Mouse (Mus musculus) lung, embryonic 16.5 days (tissue): ENCODE measurements at regions not wholly inside any gene's neighbourhood (a gene's known extent, or its start where the extent isn't known, plus 50 kb on each side); places are given as distances from the start of the nearest gene placed in this dataset.

Source experiments
- ATAC-seq: fragments of 200-750 bp; cut with Nextera tagmentation; 2 replicates; pipeline ENCODE4 v1.8.0; 2017; ENCODE audit warnings: low read depth, mild to moderate bottlenecking, moderate library complexity
- H3K27ac ChIP-seq: fragments of 300-500 bp; sonication (generic); 2 replicates; pipeline ENCODE4 v1.5.1; 2014; ENCODE audit warnings: mild to moderate bottlenecking, control low read depth, low read length
- H3K27me3 ChIP-seq: fragments of 300-500 bp; sonication (generic); 2 replicates; pipeline ENCODE4 v1.6.1; 2014; ENCODE audit warnings: low read depth, low read length, mixed read lengths; ENCODE audit not compliant: control insufficient read depth, insufficient read depth
- H3K36me3 ChIP-seq: fragments of 300-500 bp; sonication (generic); 2 replicates; pipeline ENCODE4 v1.6.1; 2014; ENCODE audit warnings: low read length; ENCODE audit not compliant: control insufficient read depth, insufficient read depth
- H3K4me1 ChIP-seq: fragments of 300-500 bp; sonication (generic); replicated peaks from 2 replicates; pipeline ENCODE4 v1.6.1; 2014; ENCODE audit warnings: low read length, mixed read lengths; ENCODE audit not compliant: control insufficient read depth, insufficient read depth
- H3K4me2 ChIP-seq: fragments of 300-500 bp; sonication (generic); 2 replicates; pipeline ENCODE4 v1.6.1; 2014; ENCODE audit warnings: low read depth, low read length, control low read depth
- H3K4me3 ChIP-seq: fragments of 300-500 bp; sonication (generic); 2 replicates; pipeline ENCODE4 v1.5.1; 2014; ENCODE audit warnings: mild to moderate bottlenecking, low read length, control low read depth
- H3K9ac ChIP-seq: fragments of 300-500 bp; sonication (generic); 2 replicates; pipeline ENCODE4 v1.6.1; 2014; ENCODE audit warnings: low read length, control low read depth
- H3K9me3 ChIP-seq: fragments of 300-500 bp; sonication (generic); 2 replicates; pipeline ENCODE4 v1.6.1; 2016; ENCODE audit warnings: low read length; ENCODE audit not compliant: control insufficient read depth
- WGBS: fragments of 180-500 bp; shearing (Covaris S2); extraction: QIAGEN DNeasy Blood & Tissue Kit; methylation state at CpG from one replicate; pipeline ENCODE4 v1.1.7; 2014; 5-methylcytosine and 5-hydroxymethylcytosine counted together

DNA sequence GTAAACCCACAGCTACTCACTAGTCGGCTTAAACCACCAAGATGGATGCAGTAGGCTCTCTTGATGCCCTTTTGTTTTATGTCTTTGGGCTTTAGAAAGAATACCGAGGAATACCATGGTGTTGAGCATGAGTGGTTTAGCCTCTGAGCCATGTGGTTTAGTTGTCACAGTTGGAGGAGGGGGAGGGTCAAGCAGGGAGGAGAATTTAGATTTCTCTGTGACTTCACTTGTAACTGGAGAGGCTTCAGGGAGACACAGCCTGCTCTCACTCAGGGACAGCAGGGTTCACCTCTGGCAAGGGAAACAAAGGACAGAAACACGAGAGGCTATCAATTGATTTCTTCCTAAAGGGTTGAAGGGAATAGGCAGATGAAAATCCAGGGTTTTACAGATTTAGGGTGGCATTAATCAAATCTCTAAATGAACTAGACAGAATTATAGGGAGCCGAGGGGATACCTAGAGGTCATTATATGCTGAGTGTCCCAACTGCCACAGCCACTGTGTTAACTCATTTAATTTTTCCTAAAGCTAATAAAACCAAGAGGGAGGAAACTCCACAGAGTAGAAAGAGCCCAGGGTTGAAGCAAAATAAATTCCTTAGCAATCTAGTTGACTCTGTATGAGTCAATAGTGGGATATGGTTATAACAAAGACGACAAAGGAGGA, 2113.7 kb upstream of the 5930422O12Rik start:
- Histone ChIP-seq H3K36me3 (no peaks in the 10 kb centered on the region), H3K4me3 (no peak overlapping the region), H3K27me3 (no peaks in the 10 kb centered on the region), H3K9ac (no peak overlapping the region), H3K27ac (no peak overlapping the region), H3K4me1 (no peaks in the 10 kb centered on the region), H3K9me3 (no peaks in the 10 kb centered on the region), H3K4me2 (no peak overlapping the region)
- ATAC-seq: no peak
- 48% methylated on average over 5 of the region's 5 CpGs for WGBS

DNA sequence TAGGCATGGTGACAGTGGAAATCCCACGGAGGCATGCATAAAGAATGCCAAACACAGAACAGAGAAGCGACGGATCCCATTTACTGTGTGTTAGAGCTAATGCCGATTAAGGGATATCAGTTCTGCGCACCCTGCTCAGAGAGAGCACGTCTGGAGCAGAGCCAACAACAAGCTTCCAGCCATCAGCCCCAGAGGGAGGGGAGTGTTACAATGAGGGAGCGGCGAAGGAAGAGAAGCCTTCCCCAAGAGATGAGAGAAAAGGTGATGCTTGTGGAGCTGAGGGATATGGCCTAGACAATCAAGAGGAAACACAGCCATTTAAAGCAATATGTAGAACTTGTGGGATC, 2113.2 kb upstream of the 5930422O12Rik start:
- H3K9me3 ChIP-seq: no peaks in the 10 kb centered on the region
- 47% methylated on average over 8 of the region's 8 CpGs for WGBS
- H3K4me2 ChIP-seq: no peak overlapping the region
- no peaks in the 10 kb centered on the region for H3K4me1 ChIP-seq
- no peaks in the 10 kb centered on the region for H3K27me3 ChIP-seq
- H3K4me3 ChIP-seq: no peak overlapping the region
- ATAC-seq: no peak
- H3K36me3 ChIP-seq: no peaks in the 10 kb centered on the region
- H3K27ac ChIP-seq: no peak overlapping the region
- H3K9ac ChIP-seq: no peak overlapping the region

DNA sequence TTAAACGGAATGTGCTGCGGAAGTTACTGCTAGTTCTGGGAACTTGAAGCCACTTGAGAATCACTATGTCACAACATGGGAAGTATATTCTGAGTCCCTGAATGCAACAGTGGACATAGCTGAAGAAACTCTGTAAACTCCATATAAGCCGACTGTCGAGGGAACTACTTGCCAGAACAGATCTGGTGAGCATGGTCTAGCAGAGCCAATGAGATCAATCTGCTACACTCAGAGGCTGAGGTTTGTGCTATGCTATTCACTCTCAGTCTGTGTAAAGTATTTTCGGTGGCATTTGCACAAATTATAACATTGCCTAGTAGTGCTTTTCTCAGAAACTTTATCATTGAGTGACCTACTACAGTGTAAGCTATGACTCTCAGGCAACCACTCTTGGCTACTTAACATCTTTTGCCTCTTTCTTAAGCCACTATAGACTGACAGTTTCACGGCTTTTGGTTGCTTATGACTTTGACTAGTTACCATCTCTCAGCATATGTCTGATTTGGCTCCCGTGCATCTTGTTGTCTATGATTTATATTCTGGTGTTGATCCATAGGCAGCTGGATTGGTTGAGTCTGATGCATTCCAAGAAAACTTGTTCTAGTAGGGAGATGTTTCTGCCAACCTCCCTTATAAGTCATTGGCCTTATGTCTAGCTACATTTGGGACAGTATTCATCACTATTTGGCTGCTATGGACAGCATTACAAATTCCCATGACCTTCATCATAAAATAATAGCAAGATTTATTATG, 2094.8 kb upstream of the 5930422O12Rik start:
- no peak overlapping the region for H3K9ac ChIP-seq
- H3K27me3 ChIP-seq: no peaks in the 10 kb centered on the region
- H3K27ac ChIP-seq: no peak overlapping the region
- H3K4me3 ChIP-seq: no peak overlapping the region
- H3K4me2 ChIP-seq: no peak overlapping the region
- no peak for ATAC-seq
- 77% methylated on average over 7 of the region's 7 CpGs for WGBS
- no peaks in the 10 kb centered on the region for H3K4me1 ChIP-seq
- no peaks in the 10 kb centered on the region for H3K9me3 ChIP-seq
- no peaks in the 10 kb centered on the region for H3K36me3 ChIP-seq

DNA sequence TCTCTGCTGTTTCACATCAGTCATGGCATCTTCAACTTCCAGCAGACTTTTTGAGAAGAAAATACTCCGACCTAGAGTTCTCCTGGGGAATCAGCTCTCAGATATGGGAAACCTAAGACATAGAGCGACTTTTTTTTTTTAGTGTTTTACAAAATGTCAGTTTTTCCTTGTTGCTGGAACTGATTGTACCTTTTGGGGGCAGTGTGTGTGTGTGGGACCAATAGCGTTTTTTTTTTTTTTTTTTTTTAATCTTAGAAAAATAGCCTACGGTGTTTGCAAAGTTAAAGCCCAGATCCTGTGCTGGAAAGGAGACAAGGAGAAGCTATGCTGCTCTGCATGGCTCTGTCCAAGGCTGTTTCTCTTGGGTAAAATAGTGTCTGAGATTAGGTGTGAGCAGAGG, 2080.0 kb upstream of the 5930422O12Rik start:
- no peaks in the 10 kb centered on the region for H3K4me1 ChIP-seq
- H3K4me2 ChIP-seq: no peak overlapping the region
- H3K4me3 ChIP-seq: no peak overlapping the region
- ATAC-seq: no peak
- WGBS: 67% methylated on average over 4 of the region's 4 CpGs
- no peaks in the 10 kb centered on the region for H3K9me3 ChIP-seq
- H3K27me3 ChIP-seq: no peaks in the 10 kb centered on the region
- H3K27ac ChIP-seq: no peak overlapping the region
- no peak overlapping the region for H3K9ac ChIP-seq
- H3K36me3 ChIP-seq: no peaks in the 10 kb centered on the region

DNA sequence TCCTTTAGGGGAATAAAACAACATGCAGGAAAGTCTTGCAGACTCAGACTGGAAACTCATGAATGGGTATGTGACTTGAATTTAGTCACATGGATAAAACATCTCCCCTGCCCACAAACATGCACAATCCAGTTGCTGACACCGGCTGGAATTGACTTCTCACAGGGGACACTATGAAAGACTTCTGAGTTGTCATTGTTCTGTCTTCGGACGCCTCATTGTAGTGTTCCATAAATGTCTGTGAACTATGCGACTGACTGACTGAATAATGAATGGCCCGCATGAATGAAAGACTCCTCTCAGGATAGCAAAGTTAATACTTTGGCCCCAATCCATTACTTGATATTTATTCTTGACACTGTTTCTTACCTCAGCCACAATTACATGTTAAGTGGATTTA, 2058.9 kb upstream of the 5930422O12Rik start:
- WGBS: 80% methylated on average over 5 of the region's 5 CpGs
- Histone ChIP-seq H3K27me3 (no peaks in the 10 kb centered on the region), H3K4me1 (no peaks in the 10 kb centered on the region; the same call in 1 of the 2 replicates), H3K4me2 (no peak overlapping the region), H3K36me3 (no peaks in the 10 kb centered on the region), H3K4me3 (no peak overlapping the region), H3K9ac (no peak overlapping the region), H3K9me3 (no peaks in the 10 kb centered on the region), H3K27ac (no peak overlapping the region)
- no peak for ATAC-seq

DNA sequence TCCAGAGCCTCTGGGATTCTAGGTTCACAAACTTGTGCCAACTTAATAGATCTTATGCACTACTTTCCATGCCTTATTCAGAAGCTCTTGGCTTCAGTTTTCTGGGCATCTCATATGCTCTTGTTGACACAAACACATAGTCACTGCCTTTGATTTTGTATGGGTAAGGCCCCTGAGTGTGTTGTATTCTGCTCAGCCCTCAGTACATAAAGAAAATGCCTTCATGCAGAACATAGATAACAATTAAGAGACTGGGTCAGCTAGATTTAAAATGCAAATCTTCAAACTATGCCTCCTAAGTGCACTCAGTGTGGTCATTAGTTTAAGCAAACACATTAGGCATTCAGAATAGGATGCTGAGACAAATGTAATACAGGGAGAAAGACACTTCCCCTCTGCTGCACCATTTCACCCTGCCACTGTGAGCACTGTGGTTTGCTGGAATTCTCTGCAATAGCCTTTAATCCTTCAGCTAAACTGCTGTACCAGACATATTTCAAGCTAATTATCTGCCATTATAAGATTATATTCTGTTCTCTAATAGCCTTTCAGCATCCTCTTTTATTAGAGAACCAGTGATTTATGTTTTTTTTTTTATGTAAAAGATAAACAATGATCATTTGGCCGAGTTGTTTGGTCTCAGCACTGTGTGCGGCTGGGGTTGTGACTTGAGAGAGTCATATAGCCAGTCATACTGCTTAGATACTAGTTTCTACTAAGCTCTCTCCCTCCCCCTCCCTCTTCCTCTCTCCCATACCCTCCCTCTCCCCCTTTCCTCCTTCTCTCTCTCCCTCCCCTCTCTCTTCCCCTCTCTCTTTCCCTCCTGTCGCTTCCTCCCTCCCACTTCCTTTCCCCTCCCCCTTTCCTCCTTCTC, 2058.1 kb upstream of the 5930422O12Rik start:
- no peaks in the 10 kb centered on the region for H3K36me3 ChIP-seq
- H3K27ac ChIP-seq: no peak overlapping the region
- no peak for ATAC-seq
- no peak overlapping the region for H3K4me2 ChIP-seq
- H3K9me3 ChIP-seq: no peaks in the 10 kb centered on the region
- no peak overlapping the region for H3K4me3 ChIP-seq
- no peaks in the 10 kb centered on the region for H3K27me3 ChIP-seq
- no peak overlapping the region for H3K9ac ChIP-seq
- WGBS: 32% methylated on average over 3 of the region's 3 CpGs
- no peaks in the 10 kb centered on the region; the same call in 1 of the 2 replicates for H3K4me1 ChIP-seq

DNA sequence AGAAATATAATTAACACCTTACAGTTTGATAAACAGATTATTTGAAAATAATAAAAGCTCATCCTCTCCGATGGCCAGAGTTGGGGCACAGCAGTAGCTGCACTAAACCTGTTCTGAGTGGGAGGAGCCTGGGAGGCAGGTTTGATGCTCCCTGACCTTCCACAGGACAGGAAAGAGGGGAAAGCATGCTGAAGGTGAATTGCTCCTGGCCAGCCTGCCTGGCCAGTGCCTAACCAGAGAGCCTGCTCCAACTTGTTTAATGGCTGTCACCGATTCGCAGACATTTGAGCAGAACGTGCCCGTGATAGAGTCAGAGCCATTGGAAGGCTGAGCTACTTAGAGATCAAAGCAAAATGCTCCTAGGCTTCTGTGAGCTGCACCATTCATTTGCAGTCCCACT, 2056.9 kb upstream of the 5930422O12Rik start:
- no peak overlapping the region for H3K27ac ChIP-seq
- no peaks in the 10 kb centered on the region; the same call in 1 of the 2 replicates for H3K4me1 ChIP-seq
- H3K4me2 ChIP-seq: no peak overlapping the region
- H3K4me3 ChIP-seq: no peak overlapping the region
- H3K9ac ChIP-seq: no peak overlapping the region
- H3K36me3 ChIP-seq: no peaks in the 10 kb centered on the region
- ATAC-seq: no peak
- H3K9me3 ChIP-seq: no peaks in the 10 kb centered on the region
- no peaks in the 10 kb centered on the region for H3K27me3 ChIP-seq
- WGBS: 58% methylated on average over 5 of the region's 5 CpGs

DNA sequence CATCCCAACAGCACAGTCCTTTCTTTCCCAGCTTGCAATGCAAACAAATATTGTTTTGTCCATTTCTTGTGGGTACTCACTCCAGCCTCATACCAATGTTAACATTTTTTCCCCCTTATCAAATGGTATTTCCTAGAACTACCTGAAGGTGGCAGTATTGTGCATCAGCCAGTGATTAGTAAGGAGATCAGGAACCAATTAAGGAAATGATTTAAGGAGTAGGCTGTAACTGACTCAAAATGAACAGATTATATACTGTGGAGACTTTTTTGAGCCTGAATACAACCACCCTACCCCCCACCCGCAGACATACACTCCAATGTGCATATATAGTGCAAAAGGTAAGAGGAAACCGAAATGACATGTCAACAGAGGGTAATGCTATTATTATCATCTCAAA, 2056.1 kb upstream of the 5930422O12Rik start:
- no peak overlapping the region for H3K27ac ChIP-seq
- H3K4me2 ChIP-seq: no peak overlapping the region
- no peak overlapping the region for H3K4me3 ChIP-seq
- H3K4me1 ChIP-seq: no peaks in the 10 kb centered on the region; the same call in 1 of the 2 replicates
- H3K36me3 ChIP-seq: no peaks in the 10 kb centered on the region
- H3K9me3 ChIP-seq: no peaks in the 10 kb centered on the region
- no peak overlapping the region for H3K9ac ChIP-seq
- WGBS: 69% methylated on average over 2 of the region's 2 CpGs
- H3K27me3 ChIP-seq: no peaks in the 10 kb centered on the region
- no peak for ATAC-seq

DNA sequence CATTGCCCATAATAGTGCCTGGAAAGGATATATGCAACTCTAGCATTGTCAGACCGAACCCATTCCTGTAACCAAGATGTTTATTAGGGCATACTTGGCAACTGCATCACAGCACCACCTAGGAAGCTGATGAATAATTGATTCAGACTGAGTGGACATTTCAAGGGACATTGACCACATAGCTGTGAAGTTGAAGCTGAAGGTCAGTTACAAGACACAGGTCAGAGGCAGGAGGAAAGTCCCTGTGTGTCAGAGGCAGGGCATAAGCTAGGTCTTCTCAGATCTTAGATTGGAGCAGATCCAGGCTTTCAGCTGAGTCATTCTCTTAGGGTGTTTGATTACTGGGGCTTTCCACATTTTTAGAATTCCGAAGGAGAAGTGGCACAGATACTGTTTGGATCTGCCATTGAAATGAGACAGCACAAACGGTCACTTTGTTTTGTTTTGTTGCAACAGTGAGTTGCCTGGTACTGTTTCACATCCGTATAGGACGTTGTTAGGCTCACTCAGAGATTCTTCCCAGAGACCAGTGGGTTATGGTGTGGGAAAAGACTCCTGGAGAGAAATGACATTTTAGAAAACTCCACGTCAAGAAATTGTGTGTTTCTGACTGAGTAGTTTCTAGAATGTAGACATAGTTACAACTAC, 2055.2 kb upstream of the 5930422O12Rik start:
- WGBS: 48% methylated on average over 6 of the region's 6 CpGs
- Histone ChIP-seq H3K4me2 (no peak overlapping the region), H3K4me3 (no peak overlapping the region), H3K27ac (no peak overlapping the region), H3K9me3 (no peaks in the 10 kb centered on the region), H3K36me3 (no peaks in the 10 kb centered on the region), H3K4me1 (peaks cover 2% of the 10 kb centered on the region; the same call in 1 of the 2 replicates), H3K9ac (no peak overlapping the region), H3K27me3 (no peaks in the 10 kb centered on the region)
- ATAC-seq: no peak
